Mouse (Mus musculus) thymus, postnatal 36 days (tissue): ENCODE data around the gene E2f6.

Source experiments
- DNase-seq, 2 experiments: peaks; one replicate each; pipeline ENCODE4 v3.0.0; 2022; ENCODE audit warnings: mixed read lengths in 2 of 2

E2f6 gene

GRCm38 (mm10) chr12:16810525-16811431 is at the start of gene E2f6:
TSS of gene E2f6 (plus strand) at chr12:16810963.
- peak; percentile 79 to 81 for DNase-seq

GRCm38 (mm10) chr12:16761461-16761860 is 49.3 kb upstream of the E2f6 start:
- no peak for DNase-seq

- DNase-seq, result no peak
These were observed 46.9 kb upstream of the E2f6 start for GRCm38 (mm10) chr12:16763649-16764422.

GRCm38 (mm10) chr12:16764776-16765445 is 45.9 kb upstream of the E2f6 start:
- no peak for DNase-seq

GRCm38 (mm10) chr12:16768251-16768650 is 42.5 kb upstream of the E2f6 start:
- DNase-seq, result no peak

- DNase-seq, result no peak
These were observed 42.1 kb upstream of the E2f6 start for GRCm38 (mm10) chr12:16768711-16769110.

- DNase-seq, result no peak
These were observed 41.1 kb upstream of the E2f6 start for GRCm38 (mm10) chr12:16769601-16770165.

- DNase-seq, result no peak
These were observed 36.2 kb upstream of the E2f6 start for GRCm38 (mm10) chr12:16774605-16775004.

- no peak for DNase-seq
These were observed 35.4 kb upstream of the E2f6 start for GRCm38 (mm10) chr12:16775351-16775750.

- no peak for DNase-seq
These were observed 32.2 kb upstream of the E2f6 start for GRCm38 (mm10) chr12:16778523-16778922.

GRCm38 (mm10) chr12:16779165-16779564 is 31.6 kb upstream of the E2f6 start:
- DNase-seq, result no peak

- no peak for DNase-seq
These were observed 30.4 kb upstream of the E2f6 start for GRCm38 (mm10) chr12:16780320-16780719.

GRCm38 (mm10) chr12:16781034-16781746 is 29.6 kb upstream of the E2f6 start:
- DNase-seq, result no peak

GRCm38 (mm10) chr12:16788600-16788999 is 22.2 kb upstream of the E2f6 start:
- no peak for DNase-seq

- DNase-seq, result no peak
These were observed 21.6 kb upstream of the E2f6 start for GRCm38 (mm10) chr12:16789199-16789598.

- DNase-seq, result no peak
These were observed 21.0 kb upstream of the E2f6 start for GRCm38 (mm10) chr12:16789756-16790155.

GRCm38 (mm10) chr12:16790456-16790855 is 20.3 kb upstream of the E2f6 start:
- DNase-seq, result no peak

- DNase-seq, result no peak
These were observed 17.4 kb upstream of the E2f6 start for GRCm38 (mm10) chr12:16793371-16793770.

- no peak for DNase-seq
These were observed 15.0 kb upstream of the E2f6 start for GRCm38 (mm10) chr12:16795781-16796180.

- no peak for DNase-seq
These were observed 11.9 kb upstream of the E2f6 start for GRCm38 (mm10) chr12:16798894-16799293.

- no peak for DNase-seq
These were observed 10.9 kb upstream of the E2f6 start for GRCm38 (mm10) chr12:16799928-16800258.

GRCm38 (mm10) chr12:16800259-16800958 is 10.4 kb upstream of the E2f6 start, which contains the start of gene Greb1:
TSS of gene Greb1 (minus strand) at chr12:16800886.
- peak in 1 of 2 experiments; percentile 13 for DNase-seq
